Mouse (Mus musculus): ENCODE results near the gene Ifngr1. TPM values are rescaled to one million over a fixed set of nuclear protein-coding genes. Genes with fewer than 3 reads are reported as not detected.
A peak's percentile ranks its signal among the peaks of the same experiment; 100 is the strongest.

The Ifngr1 gene
- polyA plus RNA-seq, 1 experiment from 2014 or later: 19.1 TPM

GRCm38 (mm10) chr10:19563443-19563861 lies 28.3 kb upstream of the Ifngr1 start:
- no peaks in the 10 kb centered on the region for H3K4me1 ChIP-seq (ENCODE audit: control insufficient read depth, insufficient read depth, low read length)
- H3K36me3 ChIP-seq (ENCODE audit: control insufficient read depth, insufficient read depth, low read length): no peaks in the 10 kb centered on the region
- H3K9me3 ChIP-seq (replicated peaks; ENCODE audit: control insufficient read depth, low read length): no peaks in the 10 kb centered on the region; the same call in 1 of the 2 replicates
- no peak overlapping the region for H3K4me2 ChIP-seq (ENCODE audit: low read length)
- no peak for DNase-seq (ENCODE audit: low spot score)
- no peak overlapping the region for H3K27ac ChIP-seq (ENCODE audit: low read depth, low read length)
- 77% methylated on average over 1 of the region's 1 CpGs for whole genome bisulfite sequencing
- no peak overlapping the region for H3K4me3 ChIP-seq (ENCODE audit: low read depth, low read length)
- no peaks in the 10 kb centered on the region for H3K27me3 ChIP-seq (replicated peaks; ENCODE audit: control insufficient read depth, insufficient read depth, low read length)
- no peak overlapping the region for H3K9ac ChIP-seq (ENCODE audit: low read length)
- no peak for ATAC-seq

GRCm38 (mm10) chr10:19567481-19567880 lies 24.3 kb upstream of the Ifngr1 start:
- DNase-seq (ENCODE audit: low spot score): no peak
- ATAC-seq: no peak
- Histone ChIP-seq H3K4me3 (ENCODE audit: low read depth, low read length) (no peak overlapping the region), H3K4me1 (ENCODE audit: control insufficient read depth, insufficient read depth, low read length) (no peaks in the 10 kb centered on the region), H3K9me3 (replicated peaks; ENCODE audit: control insufficient read depth, low read length) (no peaks in the 10 kb centered on the region; the same call in 1 of the 2 replicates), H3K4me2 (ENCODE audit: low read length) (no peak overlapping the region), H3K27ac (ENCODE audit: low read depth, low read length) (no peak overlapping the region), H3K9ac (ENCODE audit: low read length) (no peak overlapping the region), H3K36me3 (ENCODE audit: control insufficient read depth, insufficient read depth, low read length) (no peaks in the 10 kb centered on the region), H3K27me3 (replicated peaks; ENCODE audit: control insufficient read depth, insufficient read depth, low read length) (no peaks in the 10 kb centered on the region)
- 91% methylated on average over 4 of the region's 4 CpGs for WGBS

- Histone ChIP-seq H3K4me3 (ENCODE audit: low read depth, low read length) (no peak overlapping the region), H3K27me3 (replicated peaks; ENCODE audit: control insufficient read depth, insufficient read depth, low read length) (no peaks in the 10 kb centered on the region), H3K36me3 (ENCODE audit: control insufficient read depth, insufficient read depth, low read length) (no peaks in the 10 kb centered on the region), H3K4me2 (ENCODE audit: low read length) (no peak overlapping the region), H3K4me1 (ENCODE audit: control insufficient read depth, insufficient read depth, low read length) (no peaks in the 10 kb centered on the region), H3K9ac (ENCODE audit: low read length) (no peak overlapping the region), H3K27ac (ENCODE audit: low read depth, low read length) (no peak overlapping the region), H3K9me3 (replicated peaks; ENCODE audit: control insufficient read depth, low read length) (no peaks in the 10 kb centered on the region)
- ATAC-seq: no peak
- DNase-seq (ENCODE audit: low spot score): no peak
- WGBS: 86% methylated on average over 4 of the region's 4 CpGs
These were observed 21.5 kb upstream of the Ifngr1 start for GRCm38 (mm10) chr10:19570288-19570687.

- no peak overlapping the region for H3K4me2 ChIP-seq (ENCODE audit: low read length)
- no peaks in the 10 kb centered on the region for H3K9me3 ChIP-seq (replicated peaks; ENCODE audit: control insufficient read depth, low read length)
- no peaks in the 10 kb centered on the region for H3K36me3 ChIP-seq (ENCODE audit: control insufficient read depth, insufficient read depth, low read length)
- WGBS: 78% methylated on average over 1 of the region's 1 CpGs
- DNase-seq (ENCODE audit: low spot score) (no peak), ATAC-seq (no peak)
- no peak overlapping the region for H3K4me3 ChIP-seq (ENCODE audit: low read depth, low read length)
- H3K9ac ChIP-seq (ENCODE audit: low read length): no peak overlapping the region
- H3K27me3 ChIP-seq (replicated peaks; ENCODE audit: control insufficient read depth, insufficient read depth, low read length): no peaks in the 10 kb centered on the region
- no peaks in the 10 kb centered on the region for H3K4me1 ChIP-seq (ENCODE audit: control insufficient read depth, insufficient read depth, low read length)
- no peak overlapping the region for H3K27ac ChIP-seq (ENCODE audit: low read depth, low read length)
These were observed 21.0 kb upstream of the Ifngr1 start for GRCm38 (mm10) chr10:19570716-19571115.

GRCm38 (mm10) chr10:19577571-19577970 lies 14.2 kb upstream of the Ifngr1 start:
- no peak overlapping the region for H3K9ac ChIP-seq (ENCODE audit: low read length)

GRCm38 (mm10) chr10:19578001-19578400 lies 13.7 kb upstream of the Ifngr1 start:
- Histone ChIP-seq H3K4me3 (ENCODE audit: low read depth, low read length) (no peak overlapping the region), H3K4me1 (ENCODE audit: control insufficient read depth, insufficient read depth, low read length) (no peaks in the 10 kb centered on the region), H3K4me2 (ENCODE audit: low read length) (no peak overlapping the region), H3K36me3 (ENCODE audit: control insufficient read depth, insufficient read depth, low read length) (no peaks in the 10 kb centered on the region), H3K9ac (ENCODE audit: low read length) (no peak overlapping the region), H3K27me3 (replicated peaks; ENCODE audit: control insufficient read depth, insufficient read depth, low read length) (no peaks in the 10 kb centered on the region), H3K27ac (ENCODE audit: low read depth, low read length) (no peak overlapping the region), H3K9me3 (replicated peaks; ENCODE audit: control insufficient read depth, low read length) (no peaks in the 10 kb centered on the region)
- DNase-seq (ENCODE audit: low spot score) (no peak), ATAC-seq (no peak)
- WGBS: 89% methylated on average over 6 of the region's 6 CpGs

More at GRCm38 (mm10) chr10:19577571-19577970, 14.2 kb upstream of the Ifngr1 start:
- Histone ChIP-seq H3K4me2 (ENCODE audit: low read length) (no peak overlapping the region), H3K4me3 (ENCODE audit: low read depth, low read length) (no peak overlapping the region), H3K4me1 (ENCODE audit: control insufficient read depth, insufficient read depth, low read length) (no peaks in the 10 kb centered on the region), H3K36me3 (ENCODE audit: control insufficient read depth, insufficient read depth, low read length) (no peaks in the 10 kb centered on the region), H3K9me3 (replicated peaks; ENCODE audit: control insufficient read depth, low read length) (no peaks in the 10 kb centered on the region), H3K27ac (ENCODE audit: low read depth, low read length) (no peak overlapping the region), H3K27me3 (replicated peaks; ENCODE audit: control insufficient read depth, insufficient read depth, low read length) (no peaks in the 10 kb centered on the region)
- ATAC-seq (no peak), DNase-seq (ENCODE audit: low spot score) (no peak)
- WGBS: 92% methylated on average over 3 of the region's 3 CpGs

- WGBS: 72% methylated on average over 9 of the region's 9 CpGs
- Histone ChIP-seq H3K36me3 (ENCODE audit: control insufficient read depth, insufficient read depth, low read length) (no peaks in the 10 kb centered on the region), H3K9me3 (replicated peaks; ENCODE audit: control insufficient read depth, low read length) (no peaks in the 10 kb centered on the region), H3K4me3 (ENCODE audit: low read depth, low read length) (no peak overlapping the region), H3K27ac (ENCODE audit: low read depth, low read length) (no peak overlapping the region), H3K27me3 (replicated peaks; ENCODE audit: control insufficient read depth, insufficient read depth, low read length) (no peaks in the 10 kb centered on the region), H3K4me1 (ENCODE audit: control insufficient read depth, insufficient read depth, low read length) (no peaks in the 10 kb centered on the region), H3K4me2 (ENCODE audit: low read length) (no peak overlapping the region), H3K9ac (ENCODE audit: low read length) (no peak overlapping the region)
- DNase-seq (ENCODE audit: low spot score): peak; percentile 74
- peak; percentile 79; the same call in 1 of the 2 replicates for ATAC-seq
These were observed 13.3 kb upstream of the Ifngr1 start for GRCm38 (mm10) chr10:19578409-19578986.

GRCm38 (mm10) chr10:19580660-19581059 lies 11.1 kb upstream of the Ifngr1 start:
- ATAC-seq (no peak), DNase-seq (ENCODE audit: low spot score) (no peak)
- 65% methylated on average over 3 of the region's 3 CpGs for WGBS
- no peak overlapping the region for H3K4me2 ChIP-seq (ENCODE audit: low read length)
- no peaks in the 10 kb centered on the region for H3K36me3 ChIP-seq (ENCODE audit: control insufficient read depth, insufficient read depth, low read length)
- no peaks in the 10 kb centered on the region for H3K9me3 ChIP-seq (replicated peaks; ENCODE audit: control insufficient read depth, low read length)
- H3K4me1 ChIP-seq (ENCODE audit: control insufficient read depth, insufficient read depth, low read length): no peaks in the 10 kb centered on the region
- no peak overlapping the region for H3K4me3 ChIP-seq (ENCODE audit: low read depth, low read length)
- no peaks in the 10 kb centered on the region for H3K27me3 ChIP-seq (replicated peaks; ENCODE audit: control insufficient read depth, insufficient read depth, low read length)
- no peak overlapping the region for H3K27ac ChIP-seq (ENCODE audit: low read depth, low read length)
- no peak overlapping the region for H3K9ac ChIP-seq (ENCODE audit: low read length)

GRCm38 (mm10) chr10:19581844-19582582 lies 9.7 kb upstream of the Ifngr1 start:
- DNase-seq (ENCODE audit: low spot score) (no peak), ATAC-seq (no peak)
- 86% methylated on average over 8 of the region's 9 CpGs for WGBS
- Histone ChIP-seq H3K4me1 (ENCODE audit: control insufficient read depth, insufficient read depth, low read length) (no peaks in the 10 kb centered on the region), H3K9ac (ENCODE audit: low read length) (no peak overlapping the region), H3K27me3 (replicated peaks; ENCODE audit: control insufficient read depth, insufficient read depth, low read length) (no peaks in the 10 kb centered on the region), H3K4me2 (ENCODE audit: low read length) (no peak overlapping the region), H3K4me3 (ENCODE audit: low read depth, low read length) (no peak overlapping the region), H3K27ac (ENCODE audit: low read depth, low read length) (no peak overlapping the region), H3K36me3 (ENCODE audit: control insufficient read depth, insufficient read depth, low read length) (no peaks in the 10 kb centered on the region), H3K9me3 (replicated peaks; ENCODE audit: control insufficient read depth, low read length) (no peaks in the 10 kb centered on the region)
